Mouse (Mus musculus): ENCODE measurements at regions not wholly inside any gene's neighbourhood (a gene's known extent, or its start where the extent isn't known, plus 50 kb on each side); places are given as distances from the start of the nearest gene placed in this dataset.
"Not testable (repeated sequence)": the region's sequence is repeated elsewhere in the genome, so short reads cannot be mapped to it uniquely, and the experiment has no call there.

- ATAC-seq (replicated peaks; ENCODE audit: low FRiP score); DNase-seq (ENCODE audit: low spot score); H3K4me1 ChIP-seq (replicated peaks; ENCODE audit: control insufficient read depth, insufficient read depth, low read length); H3K4me3 ChIP-seq (ENCODE audit: low read depth, low read length); H3K9me3 ChIP-seq (ENCODE audit: control insufficient read depth, low read length); H3K27me3 ChIP-seq (ENCODE audit: control insufficient read depth, insufficient read depth, low read length); H3K36me3 ChIP-seq (ENCODE audit: control insufficient read depth, insufficient read depth, low read length); H3K4me2 ChIP-seq (ENCODE audit: low read depth, low read length, severe bottlenecking); H3K27ac ChIP-seq (ENCODE audit: low read depth, low read length); H3K9ac ChIP-seq (ENCODE audit: low read length): not testable (repeated sequence)
- 81% methylated on average over 6 of the region's 6 CpGs for WGBS
These were observed 722.3 kb upstream of the Impad1 start for GRCm38 (mm10) chr4:5515426-5515825.

- Histone ChIP-seq H3K9me3 (ENCODE audit: control insufficient read depth, low read length) (no peaks in the 10 kb centered on the region), H3K27me3 (ENCODE audit: control insufficient read depth, insufficient read depth, low read length) (no peaks in the 10 kb centered on the region)
These were observed 718.6 kb upstream of the Impad1 start for GRCm38 (mm10) chr4:5511743-5512142.

GRCm38 (mm10) chr4:5509398-5509797 is 716.2 kb upstream of the Impad1 start:
- H3K9ac ChIP-seq (ENCODE audit: low read length), result no peak overlapping the region
- H3K4me3 ChIP-seq (ENCODE audit: low read depth, low read length), result no peak overlapping the region
- no peaks in the 10 kb centered on the region for H3K9me3 ChIP-seq (ENCODE audit: control insufficient read depth, low read length)
- 90% methylated on average over 5 of the region's 5 CpGs for WGBS
- H3K27me3 ChIP-seq (ENCODE audit: control insufficient read depth, insufficient read depth, low read length), result no peaks in the 10 kb centered on the region
- H3K4me2 ChIP-seq (ENCODE audit: low read depth, low read length, severe bottlenecking), result no peak overlapping the region
- no peak for ATAC-seq (replicated peaks; ENCODE audit: low FRiP score)
- H3K4me1 ChIP-seq (replicated peaks; ENCODE audit: control insufficient read depth, insufficient read depth, low read length), result no peaks in the 10 kb centered on the region
- DNase-seq (ENCODE audit: low spot score), result no peak
- no peaks in the 10 kb centered on the region for H3K36me3 ChIP-seq (ENCODE audit: control insufficient read depth, insufficient read depth, low read length)
- no peak overlapping the region for H3K27ac ChIP-seq (ENCODE audit: low read depth, low read length)

More at GRCm38 (mm10) chr4:5511743-5512142, 718.6 kb upstream of the Impad1 start:
- H3K4me2 ChIP-seq (ENCODE audit: low read depth, low read length, severe bottlenecking), result no peak overlapping the region
- DNase-seq (ENCODE audit: low spot score) (no peak), ATAC-seq (replicated peaks; ENCODE audit: low FRiP score) (no peak)
- no peak overlapping the region for H3K9ac ChIP-seq (ENCODE audit: low read length)
- H3K27ac ChIP-seq (ENCODE audit: low read depth, low read length), result no peak overlapping the region
- no peaks in the 10 kb centered on the region for H3K4me1 ChIP-seq (replicated peaks; ENCODE audit: control insufficient read depth, insufficient read depth, low read length)
- H3K36me3 ChIP-seq (ENCODE audit: control insufficient read depth, insufficient read depth, low read length), result no peaks in the 10 kb centered on the region
- no peak overlapping the region for H3K4me3 ChIP-seq (ENCODE audit: low read depth, low read length)

- DNase-seq (ENCODE audit: low spot score), result no peak
- Histone ChIP-seq H3K9ac (ENCODE audit: low read length) (no peak overlapping the region), H3K9me3 (ENCODE audit: control insufficient read depth, low read length) (no peaks in the 10 kb centered on the region), H3K4me2 (ENCODE audit: low read depth, low read length, severe bottlenecking) (no peak overlapping the region), H3K27ac (ENCODE audit: low read depth, low read length) (no peak overlapping the region), H3K36me3 (ENCODE audit: control insufficient read depth, insufficient read depth, low read length) (no peaks in the 10 kb centered on the region), H3K4me1 (replicated peaks; ENCODE audit: control insufficient read depth, insufficient read depth, low read length) (no peaks in the 10 kb centered on the region), H3K27me3 (ENCODE audit: control insufficient read depth, insufficient read depth, low read length) (no peaks in the 10 kb centered on the region), H3K4me3 (ENCODE audit: low read depth, low read length) (no peak overlapping the region)
- ATAC-seq (replicated peaks; ENCODE audit: low FRiP score), result no peak
- WGBS, result 92% methylated on average over 1 of the region's 1 CpGs
These were observed 701.9 kb upstream of the Impad1 start for GRCm38 (mm10) chr4:5495012-5495411.

- Histone ChIP-seq H3K36me3 (ENCODE audit: control insufficient read depth, insufficient read depth, low read length) (no peaks in the 10 kb centered on the region), H3K9ac (ENCODE audit: low read length) (no peak overlapping the region), H3K9me3 (ENCODE audit: control insufficient read depth, low read length) (no peaks in the 10 kb centered on the region), H3K4me1 (replicated peaks; ENCODE audit: control insufficient read depth, insufficient read depth, low read length) (no peaks in the 10 kb centered on the region), H3K4me3 (ENCODE audit: low read depth, low read length) (no peak overlapping the region), H3K27me3 (ENCODE audit: control insufficient read depth, insufficient read depth, low read length) (no peaks in the 10 kb centered on the region), H3K4me2 (ENCODE audit: low read depth, low read length, severe bottlenecking) (no peak overlapping the region), H3K27ac (ENCODE audit: low read depth, low read length) (no peak overlapping the region)
- DNase-seq (ENCODE audit: low spot score), result no peak
- WGBS, result 78% methylated on average over 1 of the region's 1 CpGs
- ATAC-seq (replicated peaks; ENCODE audit: low FRiP score), result no peak
These were observed 701.2 kb upstream of the Impad1 start for GRCm38 (mm10) chr4:5494072-5495000.

DNA sequence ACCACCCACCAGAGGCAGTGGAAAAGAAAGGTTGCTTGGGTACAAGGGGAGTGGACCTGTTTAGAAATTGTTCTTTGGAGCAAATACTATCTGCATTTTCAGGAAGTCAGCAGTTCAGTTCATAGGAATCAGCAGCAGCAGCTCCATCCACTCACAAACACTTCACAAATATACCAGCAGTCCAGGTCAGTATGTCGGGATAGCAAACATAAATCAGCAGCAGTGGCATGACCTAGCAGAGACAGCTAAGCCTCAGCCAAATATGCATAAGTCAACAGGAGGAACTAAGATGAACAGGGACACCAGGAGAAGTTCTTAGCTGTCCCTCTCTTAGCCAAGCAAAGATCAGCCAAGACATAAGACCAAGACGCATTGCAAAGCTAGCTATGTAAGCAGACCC is 693.6 kb upstream of the Impad1 start:
- DNase-seq (ENCODE audit: low spot score) (no peak), ATAC-seq (replicated peaks; ENCODE audit: low FRiP score) (no peak)
- Histone ChIP-seq H3K27ac (ENCODE audit: low read depth, low read length) (no peak overlapping the region), H3K36me3 (ENCODE audit: control insufficient read depth, insufficient read depth, low read length) (no peaks in the 10 kb centered on the region), H3K4me2 (ENCODE audit: low read depth, low read length, severe bottlenecking) (no peak overlapping the region), H3K4me1 (replicated peaks; ENCODE audit: control insufficient read depth, insufficient read depth, low read length) (no peaks in the 10 kb centered on the region), H3K27me3 (ENCODE audit: control insufficient read depth, insufficient read depth, low read length) (no peaks in the 10 kb centered on the region), H3K9me3 (ENCODE audit: control insufficient read depth, low read length) (no peaks in the 10 kb centered on the region), H3K4me3 (ENCODE audit: low read depth, low read length) (no peak overlapping the region), H3K9ac (ENCODE audit: low read length) (no peak overlapping the region)
- 87% methylated on average over 2 of the region's 2 CpGs for WGBS

DNA sequence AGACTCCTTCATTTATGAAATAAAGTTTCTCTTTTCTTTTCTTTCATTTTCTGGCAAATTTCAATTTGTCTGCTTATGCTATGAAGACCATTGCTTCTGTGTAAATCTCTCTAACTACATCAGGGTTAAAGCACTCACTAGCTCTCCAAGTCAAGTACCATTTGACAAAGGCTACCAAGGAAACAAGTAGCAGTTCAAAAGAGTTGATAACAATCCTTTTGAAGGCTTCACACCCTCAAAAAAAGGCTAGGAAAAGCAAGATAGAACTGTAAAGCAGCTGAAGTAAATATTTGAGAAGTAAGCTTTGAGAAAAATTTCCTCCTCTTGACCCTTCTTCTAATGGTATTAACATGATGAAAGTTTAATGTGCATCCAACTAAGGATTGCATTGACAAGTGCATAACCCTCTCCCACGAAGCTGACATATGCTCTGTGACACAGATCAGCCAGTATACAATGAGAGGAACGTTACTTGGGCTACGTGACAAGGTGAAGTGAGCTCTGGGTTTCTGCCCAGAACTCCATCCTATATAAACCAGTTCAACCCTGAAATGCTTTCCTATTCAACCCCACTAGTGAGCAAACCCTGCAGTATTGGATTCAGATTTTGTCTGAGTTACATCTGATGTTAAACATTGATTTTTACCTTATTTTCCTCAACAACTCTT is 678.9 kb upstream of the Impad1 start:
- Histone ChIP-seq H3K9ac (ENCODE audit: low read length) (no peak overlapping the region), H3K4me2 (ENCODE audit: low read depth, low read length, severe bottlenecking) (no peak overlapping the region), H3K36me3 (ENCODE audit: control insufficient read depth, insufficient read depth, low read length) (no peaks in the 10 kb centered on the region), H3K27ac (ENCODE audit: low read depth, low read length) (no peak overlapping the region), H3K27me3 (ENCODE audit: control insufficient read depth, insufficient read depth, low read length) (no peaks in the 10 kb centered on the region), H3K4me3 (ENCODE audit: low read depth, low read length) (no peak overlapping the region), H3K4me1 (replicated peaks; ENCODE audit: control insufficient read depth, insufficient read depth, low read length) (no peaks in the 10 kb centered on the region), H3K9me3 (ENCODE audit: control insufficient read depth, low read length) (no peaks in the 10 kb centered on the region)
- ATAC-seq (replicated peaks; ENCODE audit: low FRiP score) (no peak), DNase-seq (ENCODE audit: low spot score) (no peak)
- 67% methylated on average over 3 of the region's 3 CpGs for WGBS

- H3K27ac ChIP-seq (ENCODE audit: low read depth, low read length), result no peak overlapping the region
- no peaks in the 10 kb centered on the region for H3K9me3 ChIP-seq (ENCODE audit: control insufficient read depth, low read length)
- no peak for ATAC-seq (replicated peaks; ENCODE audit: low FRiP score)
- no peaks in the 10 kb centered on the region for H3K36me3 ChIP-seq (ENCODE audit: control insufficient read depth, insufficient read depth, low read length)
- no peaks in the 10 kb centered on the region for H3K27me3 ChIP-seq (ENCODE audit: control insufficient read depth, insufficient read depth, low read length)
- H3K4me3 ChIP-seq (ENCODE audit: low read depth, low read length), result no peak overlapping the region
- no peak overlapping the region for H3K4me2 ChIP-seq (ENCODE audit: low read depth, low read length, severe bottlenecking)
- no peak for DNase-seq (ENCODE audit: low spot score)
- no peaks in the 10 kb centered on the region for H3K4me1 ChIP-seq (replicated peaks; ENCODE audit: control insufficient read depth, insufficient read depth, low read length)
- H3K9ac ChIP-seq (ENCODE audit: low read length), result no peak overlapping the region
These were observed 666.0 kb upstream of the Impad1 start for GRCm38 (mm10) chr4:5459028-5459695.

Data from forebrain, embryonic 11.5 days (tissue).